Mouse (Mus musculus) ZHBTc4 (cell line): ENCODE measurements around the gene Hoxa10.

ENCODE experiments used
- DNase-seq: peaks from one replicate; pipeline ENCODE4 v3.0.0-alpha.2; 2011; ENCODE audit warnings: low read depth, low spot score

Hoxa10 gene

DNA sequence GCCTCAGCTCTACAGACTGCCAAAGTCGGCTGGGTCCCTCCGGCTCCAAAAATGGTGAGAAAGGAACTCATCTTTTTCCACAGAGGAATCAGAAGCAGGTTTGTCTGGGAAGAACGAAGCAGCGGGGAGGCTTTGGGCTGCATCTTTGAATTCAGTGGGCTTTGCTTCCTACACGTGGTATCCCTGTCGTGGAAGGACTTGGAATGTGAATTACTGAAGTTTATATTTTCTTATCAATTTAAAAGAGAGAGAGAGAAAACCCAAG is 22.6 kb upstream of the Hoxa10 start:
- DNase-seq, result no peak

GRCm38 (mm10) chr6:52262463-52263320 is 22.0 kb upstream of the Hoxa10 start:
- DNase-seq, result peak; percentile 41

DNA sequence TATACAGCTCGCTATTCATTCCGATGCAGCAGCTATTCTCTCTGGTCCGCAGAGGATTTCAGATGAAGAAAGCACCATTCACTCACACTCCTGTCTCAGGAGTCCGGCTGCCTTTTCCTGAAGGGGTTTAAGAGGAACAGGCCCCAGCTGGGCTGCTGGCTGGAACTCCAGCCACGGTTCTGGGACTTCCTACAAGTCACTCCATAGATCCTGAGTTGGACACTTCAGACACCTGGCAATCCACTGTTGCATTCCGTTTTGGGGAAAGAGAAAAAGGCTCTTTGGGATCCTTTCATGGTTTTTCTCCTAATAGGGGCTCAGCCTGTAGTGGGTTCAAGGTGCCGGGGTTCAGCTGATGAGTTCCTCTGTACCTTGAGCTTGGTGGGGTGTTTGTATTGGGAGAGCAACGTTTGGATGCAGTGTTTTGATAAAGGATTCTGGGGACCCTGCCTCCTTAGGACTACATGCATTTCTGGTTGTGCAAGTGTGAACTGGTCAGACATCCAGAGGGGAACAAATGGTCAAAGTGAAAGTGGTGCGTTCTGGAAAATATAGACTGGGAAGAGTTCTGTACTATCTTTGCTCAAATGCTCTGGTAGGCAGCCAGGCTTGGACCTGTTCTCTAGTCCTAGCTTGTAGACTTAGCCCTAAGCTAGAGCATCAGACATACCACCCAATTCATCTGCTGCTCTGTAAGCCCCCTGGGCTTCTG is 21.3 kb upstream of the Hoxa10 start:
- no peak for DNase-seq

DNA sequence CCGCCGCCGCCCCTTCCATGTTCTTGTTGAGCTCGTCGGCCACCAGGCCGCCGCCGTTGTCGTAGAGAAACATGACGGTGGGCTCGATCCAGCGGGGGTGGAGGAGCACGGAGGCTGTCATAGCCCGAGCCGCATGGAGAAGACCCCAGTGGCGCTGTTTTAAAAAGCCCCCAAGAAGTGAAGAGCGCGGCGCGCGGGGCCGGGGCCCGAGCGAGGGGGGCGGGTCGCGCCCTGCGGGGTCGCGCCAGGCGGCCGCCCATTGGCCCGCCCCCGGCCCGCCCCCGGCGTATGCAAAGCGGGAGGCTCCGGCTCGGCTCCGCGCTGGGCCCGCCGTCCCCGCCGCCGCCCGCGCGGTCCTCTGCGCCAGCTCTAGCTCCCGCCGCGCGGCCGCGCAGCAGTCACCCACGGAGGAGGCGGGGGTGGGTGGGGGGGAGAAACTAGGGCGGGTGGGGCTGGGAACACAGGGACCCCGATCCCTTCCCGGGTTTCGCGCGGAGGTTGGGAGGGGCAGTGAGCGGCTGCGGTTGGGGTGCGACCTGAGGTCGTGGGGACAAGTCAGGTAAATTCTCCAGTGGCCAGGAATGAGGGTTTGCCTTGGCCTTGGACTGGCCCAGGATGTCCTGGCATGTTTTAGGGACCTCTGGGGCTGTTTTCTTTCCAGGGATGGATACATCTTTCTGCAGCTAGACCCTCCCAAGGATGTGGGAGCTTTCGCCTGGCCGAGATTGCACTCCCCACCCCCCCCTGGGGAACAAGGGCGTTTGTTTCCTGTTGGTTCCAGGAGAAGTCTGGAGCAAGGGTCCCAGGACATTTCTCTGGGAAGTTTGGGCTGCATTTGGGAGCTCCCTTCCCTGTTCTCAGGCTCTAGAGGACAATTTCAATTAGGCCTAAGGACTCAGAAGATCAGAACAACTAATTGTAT is 20.3 kb upstream of the Hoxa10 start, which contains the start of gene Hoxa13:
Gene Hoxa13, minus strand, starts transcription at position 227 of the 922 bp plus-strand sequence.
- peak; percentile 76 for DNase-seq

DNA sequence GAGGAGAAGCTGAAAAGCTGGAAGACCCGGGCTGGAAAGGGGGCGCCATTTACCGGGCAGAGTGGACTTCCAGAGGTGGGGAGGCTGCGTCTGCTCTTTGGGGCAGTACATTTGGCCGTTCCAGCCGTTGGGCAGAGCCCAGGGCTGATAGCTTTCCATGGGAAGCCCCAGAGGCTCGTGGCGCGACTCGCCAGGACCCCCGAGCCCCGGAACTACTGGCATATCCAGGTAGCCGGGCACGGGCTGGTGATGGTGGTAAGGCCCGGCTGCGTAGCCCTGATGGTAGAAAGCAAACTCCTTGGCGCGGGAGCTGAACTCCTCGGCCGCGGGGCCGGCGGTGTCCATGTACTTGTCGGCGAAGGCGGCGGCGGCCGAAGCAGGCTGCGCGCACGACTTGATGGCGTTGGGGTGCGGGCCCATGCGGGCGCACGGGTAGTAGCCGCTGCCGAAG is 19.2 kb upstream of the Hoxa10 start:
- peak; percentile 62 for DNase-seq

GRCm38 (mm10) chr6:52259081-52259790 is 18.6 kb upstream of the Hoxa10 start:
- DNase-seq, result peak; percentile 62

GRCm38 (mm10) chr6:52256956-52257355 is 16.3 kb upstream of the Hoxa10 start:
- DNase-seq, result peak; percentile 78

- DNase-seq, result peak; percentile 57
Measured at GRCm38 (mm10) chr6:52253511-52254500, 13.2 kb upstream of the Hoxa10 start.

DNA sequence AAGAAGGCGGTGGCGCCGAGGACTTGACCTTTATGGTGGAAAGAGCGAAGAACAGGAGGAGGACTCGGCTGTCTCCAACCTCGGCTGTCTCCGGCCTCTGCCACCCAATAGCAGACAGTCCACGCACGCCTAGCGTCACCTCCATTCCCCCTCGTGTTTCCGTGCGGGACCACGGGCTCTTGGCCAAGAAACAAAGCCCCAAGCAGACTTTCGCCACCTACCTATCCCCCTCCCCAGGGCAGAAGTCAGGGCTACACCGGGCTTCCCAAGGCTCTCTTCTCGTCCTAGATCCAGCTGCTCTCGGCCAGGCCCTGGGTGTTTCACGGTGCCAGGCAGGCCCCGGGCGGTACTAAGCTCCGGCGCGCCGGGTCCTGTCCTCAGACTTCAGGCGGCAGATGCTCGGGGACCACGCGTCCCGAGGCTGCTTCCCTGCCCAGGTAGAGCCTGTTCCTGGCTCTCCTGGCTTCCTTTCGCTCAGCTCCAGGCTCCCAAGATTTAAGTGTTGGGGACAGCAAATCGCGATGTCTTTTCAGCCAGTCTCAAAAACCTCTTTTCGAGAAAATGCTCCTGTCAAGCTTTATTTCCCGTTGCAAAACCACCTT is 12.2 kb upstream of the Hoxa10 start:
- DNase-seq, result peak; percentile 70

DNA sequence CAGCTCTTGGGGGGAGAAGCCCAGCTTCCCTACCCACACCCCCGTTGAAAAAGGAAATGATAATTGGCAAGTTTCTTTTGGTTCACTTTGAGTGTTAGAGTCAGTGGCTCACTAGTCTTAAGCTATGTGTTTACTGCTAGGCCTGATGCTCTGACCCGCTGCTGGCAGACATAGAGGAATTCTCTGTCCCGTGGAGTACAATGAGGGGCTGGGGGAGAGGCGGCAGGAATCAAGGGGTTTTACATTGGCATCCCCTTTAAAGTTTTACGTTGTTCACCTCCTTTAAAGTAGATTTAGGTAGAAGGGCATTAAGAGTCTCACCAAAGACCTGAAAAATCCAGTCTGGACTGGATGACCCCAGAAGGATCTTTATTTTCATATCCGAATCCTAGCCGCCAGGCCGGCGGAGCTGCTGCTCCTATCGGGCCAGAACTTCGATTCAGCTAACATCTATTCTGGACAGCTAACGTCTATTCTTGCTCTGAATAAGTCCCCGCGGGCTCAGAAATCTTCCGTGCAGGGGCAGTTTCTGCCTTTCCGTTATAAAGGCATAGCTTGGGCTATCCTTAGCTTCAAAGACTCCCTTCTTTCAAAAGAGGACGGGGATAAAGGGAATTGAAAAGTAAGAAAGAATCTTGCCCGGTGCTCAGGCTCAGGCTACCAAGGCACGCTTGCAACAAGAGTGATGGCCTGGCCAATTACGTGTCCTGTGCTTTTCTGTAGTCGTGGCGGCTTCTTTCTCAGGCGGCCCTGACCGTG is 11.5 kb upstream of the Hoxa10 start:
- peak; percentile 55 for DNase-seq

DNA sequence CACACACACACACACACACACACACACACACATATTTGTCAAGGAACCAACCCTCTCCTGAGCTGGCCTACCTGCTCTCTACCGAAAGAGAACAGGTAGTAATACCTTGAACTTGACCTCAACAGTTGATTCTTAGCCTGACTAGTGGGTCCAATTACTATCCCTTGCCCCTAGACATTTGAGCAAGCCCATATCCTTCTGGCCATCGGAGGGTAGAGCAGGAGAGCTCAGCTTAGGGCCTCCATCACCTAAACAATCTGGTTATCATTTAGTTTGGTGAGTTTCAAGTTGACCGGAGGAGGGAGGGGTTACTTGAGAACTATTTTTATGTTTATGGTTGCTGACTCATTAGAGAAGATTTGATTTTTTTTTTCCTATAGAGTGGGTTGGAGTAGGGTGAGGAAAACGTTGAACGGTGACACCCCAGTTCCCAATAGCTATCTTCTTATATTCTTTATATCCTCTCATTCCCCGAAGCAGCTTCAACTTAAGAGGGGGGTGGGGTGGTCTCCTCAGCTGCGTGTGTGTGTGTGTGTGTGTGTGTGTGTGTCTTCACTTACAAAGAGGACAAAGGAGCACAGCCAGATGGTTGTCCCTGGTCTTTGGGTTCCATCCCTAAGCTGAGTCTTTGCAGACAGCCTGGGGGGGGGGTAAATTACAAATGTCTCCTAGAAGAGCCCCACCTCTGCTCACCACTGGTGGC is 10.7 kb upstream of the Hoxa10 start:
- DNase-seq, result no peak

DNA sequence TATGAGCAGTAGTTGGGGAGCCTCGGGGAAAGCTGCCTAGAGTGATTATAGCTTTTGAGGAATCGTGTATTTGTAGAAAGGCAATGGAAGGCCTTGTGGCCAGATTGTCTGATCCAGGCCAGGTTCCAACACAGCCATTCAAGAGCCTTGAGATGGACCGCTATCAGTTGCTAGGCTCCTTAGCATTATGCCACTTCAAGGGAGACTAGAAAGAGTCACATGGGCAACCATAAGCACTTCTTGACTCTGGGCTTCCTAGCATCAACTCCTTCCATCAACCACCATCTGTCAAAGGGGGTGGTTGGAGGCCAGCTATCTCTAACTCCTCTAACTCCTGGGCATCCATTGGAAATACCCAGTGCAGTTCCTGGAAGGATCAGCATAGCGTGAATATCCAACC is 9.2 kb upstream of the Hoxa10 start:
- DNase-seq, result no peak

DNA sequence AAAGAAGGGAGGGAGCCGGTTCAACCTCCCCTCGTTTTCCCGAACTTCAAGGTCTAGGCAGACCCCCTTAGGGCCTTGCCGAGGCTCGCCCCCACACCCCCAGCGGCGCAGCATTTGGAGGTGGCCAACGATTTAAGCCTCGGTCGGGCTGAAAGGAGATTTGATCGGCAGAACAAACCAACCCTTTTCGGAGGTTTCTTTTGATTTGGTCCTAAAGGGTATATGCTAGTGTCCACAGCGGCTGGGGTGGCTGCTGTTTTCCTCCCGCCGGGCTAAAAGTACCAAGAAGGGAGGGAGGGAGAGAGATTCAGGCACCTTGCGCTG is 8.7 kb upstream of the Hoxa10 start:
- DNase-seq, result no peak

- DNase-seq, result peak; percentile 43
Measured at GRCm38 (mm10) chr6:52248638-52249414, 8.2 kb upstream of the Hoxa10 start.

DNA sequence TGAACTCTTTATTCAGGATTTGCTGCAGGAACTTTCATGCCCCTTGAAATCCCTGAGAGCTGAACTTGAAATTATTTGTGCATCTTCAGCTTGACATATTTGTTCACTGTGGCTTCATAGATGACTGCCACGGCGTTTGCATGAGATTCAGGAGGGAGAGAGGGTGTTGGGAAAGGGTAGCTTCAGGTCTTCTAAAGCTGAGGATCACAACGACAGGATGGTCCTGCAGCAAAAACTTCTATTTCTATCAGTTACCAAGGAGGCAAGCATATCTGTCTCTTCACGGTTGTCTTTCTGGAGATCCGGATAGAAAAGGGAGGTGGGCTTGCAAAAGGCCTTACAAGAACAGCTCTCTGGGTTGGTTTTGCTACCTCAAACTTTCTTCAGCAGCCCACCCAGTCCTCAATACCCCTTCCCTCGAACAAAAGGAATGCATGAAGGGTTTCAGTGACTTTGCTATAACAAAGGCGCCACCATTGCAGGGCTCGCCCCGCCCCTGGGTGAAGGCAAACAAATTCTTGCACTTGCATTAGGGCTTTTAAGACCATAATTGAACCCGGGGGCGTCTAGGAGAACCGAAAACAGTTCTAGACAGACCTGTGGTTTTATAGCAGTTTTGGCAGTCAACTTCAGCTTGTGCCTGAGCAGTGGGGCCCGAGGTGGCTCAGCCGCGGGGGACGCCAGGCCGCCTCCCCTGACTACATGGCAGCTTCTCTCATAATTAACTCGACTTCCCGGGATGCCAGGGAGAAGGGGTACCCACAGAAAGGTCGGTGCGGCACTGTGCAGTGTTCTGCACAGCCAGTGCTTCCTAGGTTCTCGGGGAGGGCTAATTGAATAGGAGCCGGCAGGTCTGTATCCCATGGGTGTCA is 7.3 kb upstream of the Hoxa10 start:
- peak; percentile 58 for DNase-seq

DNA sequence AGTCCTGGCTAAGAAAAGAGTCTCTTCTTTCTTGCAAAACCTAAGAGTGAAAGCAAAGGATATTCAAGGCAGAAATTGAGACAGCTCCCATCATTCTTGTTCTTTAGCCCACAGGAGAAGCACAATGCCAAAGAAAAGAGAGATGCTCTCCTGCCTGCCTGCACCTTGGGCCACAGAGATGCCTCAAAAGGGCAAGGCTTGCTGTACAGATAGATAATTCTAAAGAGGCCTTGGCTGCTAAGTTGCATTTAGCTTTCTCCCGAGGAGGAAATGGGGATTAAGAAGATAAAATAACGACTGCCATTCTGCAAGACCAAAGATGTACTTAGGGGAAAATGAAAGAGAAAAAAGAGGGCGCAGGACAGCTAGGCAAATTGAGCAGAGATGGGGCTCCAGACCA is 6.3 kb upstream of the Hoxa10 start:
- DNase-seq, result no peak

GRCm38 (mm10) chr6:52246403-52246803 is 5.7 kb upstream of the Hoxa10 start:
- peak; percentile 66 for DNase-seq
